Mouse (Mus musculus): ENCODE measurements around the gene Ankef1.

- TF ChIP-seq CTCF (IDR thresholded peaks at IDR 0.05; ENCODE audit: control insufficient read depth, insufficient read depth, insufficient replicate concordance, low read depth, low read length), result no peak
- TF ChIP-seq POLR2A (IDR thresholded peaks at IDR 0.05; ENCODE audit: control insufficient read depth, low read depth, low read length), result no peak
Measured at GRCm38 (mm10) chr2:136528937-136529336, 27.2 kb downstream of the Ankef1 start.

Measured in testis, adult 2 months (tissue).